Comparison of ENCODE assay signal across 18 mouse cellular contexts in the genomic region with DNA sequence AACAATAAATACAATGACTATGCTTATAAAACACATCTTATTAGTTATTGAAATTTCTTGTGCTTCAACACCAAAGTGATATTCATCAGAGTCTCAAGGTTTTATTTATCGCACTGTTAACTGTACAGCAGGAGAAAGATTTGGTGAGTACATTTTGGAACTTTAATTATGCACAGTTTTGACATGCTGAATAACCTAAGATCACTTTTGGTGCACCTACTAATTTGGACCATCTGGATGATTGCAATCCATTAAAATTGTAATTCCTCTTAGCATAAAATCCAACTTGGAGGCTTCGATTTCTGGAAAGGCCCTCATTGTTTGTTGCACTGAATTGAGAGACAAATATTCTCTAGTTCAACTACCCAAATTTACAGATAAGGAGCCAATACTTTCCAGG.
"Had no signal": no experiment of that assay in that cellular context is flagged by ENCODE, and none has a peak within 500 bp of the region (broad histone marks: within the 10 kb centered on the region; RNA-seq: fewer than 3 reads in every experiment).

No protein-coding gene starts in this region.

- H3K4me3 ChIP-seq: midbrain, embryonic 10.5 days; midbrain, embryonic 12.5 days; myocyte; neural tube, embryonic 13.5 days; neural tube, embryonic 15.5 days had no signal

- H3K9me3 ChIP-seq: midbrain, embryonic 10.5 days; midbrain, embryonic 12.5 days; neural tube, embryonic 13.5 days; neural tube, embryonic 15.5 days had no signal

- H3K4me2 ChIP-seq: lung, embryonic 14.5 days; midbrain, embryonic 12.5 days; neural tube, embryonic 13.5 days; neural tube, embryonic 15.5 days had no signal

- H3K27ac ChIP-seq: midbrain, embryonic 10.5 days; midbrain, embryonic 12.5 days; neural tube, embryonic 13.5 days; neural tube, embryonic 15.5 days had no signal

- H3K27me3 ChIP-seq: midbrain, embryonic 12.5 days; neural tube, embryonic 13.5 days; neural tube, embryonic 15.5 days had no signal

- H3K4me1 ChIP-seq: midbrain, embryonic 10.5 days; midbrain, embryonic 12.5 days; neural tube, embryonic 13.5 days; neural tube, embryonic 15.5 days had no signal

- DNase-seq: lung, embryonic 14.5 days; lung, postnatal 10 days; lung, postnatal 4 days; midbrain, embryonic 14.5 days; retina, postnatal 1 day; right cerebral cortex, adult 18-20 months; right cerebral cortex, postnatal 25 days; right cerebral cortex, postnatal 4 days; spleen, adult 18-20 months; thymus, adult 18-20 months; thymus, postnatal 14 days; thymus, postnatal 36 days had no signal

- H3K9ac ChIP-seq: lung, embryonic 14.5 days; midbrain, embryonic 12.5 days; neural tube, embryonic 13.5 days; neural tube, embryonic 15.5 days had no signal

- H3K36me3 ChIP-seq: midbrain, embryonic 10.5 days; midbrain, embryonic 12.5 days; neural tube, embryonic 13.5 days; neural tube, embryonic 15.5 days had no signal

- ATAC-seq: midbrain, embryonic 16.5 days had no signal
